Mouse (Mus musculus): ENCODE results near the gene Scand1. TPM values are rescaled to one million over a fixed set of nuclear protein-coding genes. Genes with fewer than 3 reads are reported as not detected.
A peak's percentile ranks its signal among the peaks of the same experiment; 100 is the strongest.

The Scand1 gene
- total and polyA plus RNA-seq, 3 experiments, result 37.4 to 75.6 TPM; not detected in 1

- DNase-seq (ENCODE audit: low read depth, low spot score), result peak; percentile 80
- Histone ChIP-seq H3K27me3 (ENCODE audit: control insufficient read depth in 1 of 2, insufficient read depth in 2 of 2, low read length in 2 of 2) (no peaks in the 10 kb centered on the region), H3K27ac (ENCODE audit: control insufficient read depth, low read depth, low read length) (peak overlapping the region; percentile 98), H3K36me3 (ENCODE audit: control insufficient read depth in 1 of 2, insufficient read depth in 2 of 2, low read length in 2 of 2) (peaks cover 0 to 15% of the 10 kb centered on the region in 2 experiments; a peak in 2 of 4 replicates), H3K4me3 (ENCODE audit: control insufficient read depth in 1 of 2, insufficient read depth in 1 of 2, low read depth in 2 of 2, low read length in 2 of 2) (peak overlapping the region; percentile 36 to 42), H3K4me1 (ENCODE audit: control insufficient read depth in 1 of 2, insufficient read depth in 2 of 2, low read length in 2 of 2) (peaks cover 2 to 20% of the 10 kb centered on the region in 2 experiments), H3K9me3 (replicated peaks; ENCODE audit: insufficient read depth, low read length) (no peaks in the 10 kb centered on the region), H3K79me2 (ENCODE audit: control insufficient read depth, insufficient read depth, low read length, poor library complexity) (no peaks in the 10 kb centered on the region), H3K9ac (ENCODE audit: control insufficient read depth, low read depth, low read length, poor library complexity, severe bottlenecking) (peak overlapping the region; percentile 59)
- TF ChIP-seq USF1 (IDR thresholded peaks at IDR 0.05; ENCODE audit: low read depth, low read length) (peak; percentile 93), SIN3A (IDR thresholded peaks at IDR 0.05; ENCODE audit: low read length) (no peak), POLR2AphosphoS2 (IDR thresholded peaks at IDR 0.05; ENCODE audit: low read length) (no peak), MAZ (IDR thresholded peaks at IDR 0.05; ENCODE audit: low read depth, low read length) (no peak), TBP (IDR thresholded peaks at IDR 0.05; ENCODE audit: low read depth, low read length) (0 out of 2 replicates have a peak, but pooled peaks have one; percentile 44), JUND (IDR thresholded peaks at IDR 0.05; ENCODE audit: low read depth, low read length) (no peak), ZMIZ1 (IDR thresholded peaks at IDR 0.05; ENCODE audit: low read depth, low read length) (no peak), RAD21 (IDR thresholded peaks at IDR 0.05; ENCODE audit: low read depth, low read length) (no peak), GABPA (IDR thresholded peaks at IDR 0.05; ENCODE audit: low read depth, low read length) (no peak), MYC (IDR thresholded peaks at IDR 0.05; ENCODE audit: low read depth, low read length) (no peak), USF2 (IDR thresholded peaks at IDR 0.05; ENCODE audit: borderline replicate concordance in 1 of 2, insufficient read depth in 1 of 2, low read depth in 1 of 2, low read length in 2 of 2) (peak in 1 of 2 experiments; percentile 66; a peak in 1 of 4 replicates), HCFC1 (IDR thresholded peaks at IDR 0.05; ENCODE audit: low read depth, low read length) (no peak; the same call in 1 of the 2 replicates), MAFK (IDR thresholded peaks at IDR 0.05; ENCODE audit: borderline replicate concordance, low read depth, low read length) (no peak), ZKSCAN1 (IDR thresholded peaks at IDR 0.05; ENCODE audit: low read depth, low read length) (no peak), KAT2A (conservative IDR thresholded peaks at IDR 0.05; ENCODE audit: low read depth, low read length) (no peak), RCOR1 (IDR thresholded peaks at IDR 0.05; ENCODE audit: low read depth, low read length) (no peak), EP300 (IDR thresholded peaks at IDR 0.05; ENCODE audit: low read depth in 1 of 2, low read length in 2 of 2) (peak; percentile 10 to 57; a peak in 3 of 4 replicates), NRF1 (IDR thresholded peaks at IDR 0.05; ENCODE audit: insufficient read depth, low read depth, low read length, poor library complexity, severe bottlenecking) (no peak), MXI1 (IDR thresholded peaks at IDR 0.05; ENCODE audit: low read depth, low read length) (no peak), E2F4 (IDR thresholded peaks at IDR 0.05; ENCODE audit: borderline replicate concordance, low read depth, low read length) (no peak), UBTF (IDR thresholded peaks at IDR 0.05; ENCODE audit: borderline replicate concordance, insufficient read depth, low read depth, low read length) (no peak), TAL1 (IDR thresholded peaks at IDR 0.05; ENCODE audit: low read length) (peak; percentile 44; the same call in 1 of the 2 replicates), ELF1 (IDR thresholded peaks at IDR 0.05; ENCODE audit: low read depth, low read length) (no peak), MYB (IDR thresholded peaks at IDR 0.05; ENCODE audit: low read depth, low read length) (peak; percentile 39; the same call in 1 of the 2 replicates), NELFE (IDR thresholded peaks at IDR 0.05; ENCODE audit: low read depth, low read length) (no peak; the same call in 1 of the 2 replicates), POLR2A (IDR thresholded peaks at IDR 0.05; ENCODE audit: control insufficient read depth in 1 of 2, insufficient read depth in 1 of 2, low read depth in 1 of 2, low read length in 2 of 2, poor library complexity in 1 of 2) (no peak; a peak in 1 of 4 replicates), ETS1 (IDR thresholded peaks at IDR 0.05; ENCODE audit: low read depth, low read length) (peak; percentile 16; the same call in 1 of the 2 replicates), MAX (IDR thresholded peaks at IDR 0.05; ENCODE audit: low read length) (no peak), GATA1 (IDR thresholded peaks at IDR 0.05; ENCODE audit: low read depth, low read length) (no peak)
These were observed 12.2 kb upstream of the Scand1 start for GRCm38 (mm10) chr2:156324681-156325080.
